Mouse (Mus musculus): ENCODE measurements around the gene Ltk. TPM values are rescaled to one million over a fixed set of nuclear protein-coding genes. Genes with fewer than 3 reads are reported as not detected.

The Ltk gene
- total RNA-seq (2014; rRNA removed): 5.8 and 8.5 TPM in 2 replicates
- 2.0 TPM in 2 replicates for polyA plus RNA-seq (2015; fragmentation: Nextera tagmentation; extraction: Ambion mirVana)

DNA sequence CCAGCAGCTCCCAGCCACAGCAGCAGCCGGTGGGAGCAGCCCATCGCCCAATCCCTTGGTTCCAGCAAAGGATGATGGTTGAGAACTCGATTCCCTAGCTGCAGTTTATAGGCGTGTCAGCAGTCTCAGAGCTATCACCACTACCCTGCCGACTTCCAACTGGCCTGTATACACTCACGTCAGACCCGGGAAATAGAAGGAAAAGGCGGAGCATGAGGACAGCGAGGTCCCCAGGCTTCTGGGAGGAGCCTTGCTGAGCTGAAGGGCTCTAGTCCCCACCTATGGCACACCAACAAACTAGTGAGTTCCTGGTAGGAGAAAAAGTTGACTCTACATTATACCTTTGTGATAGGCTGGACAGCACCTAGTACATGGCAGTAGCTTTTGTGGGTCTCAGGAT is at the start of gene Ltk:
TSS of gene Ltk (minus strand) at position 181 of the 400 bp plus-strand sequence.
- H3K4me1 ChIP-seq (ENCODE audit: insufficient read depth, low read length): peaks cover 4% of the 10 kb centered on the region; the same call in 1 of the 2 replicates
- DNase-seq (ENCODE audit: low spot score): no peak
- 26% methylated on average over 9 of the region's 9 CpGs for WGBS
- 0 out of 2 replicates have a peak, but pooled peaks cover 19% of the 10 kb centered on the region for H3K27me3 ChIP-seq (ENCODE audit: insufficient read depth, low read length)
- H3K4me2 ChIP-seq (ENCODE audit: low read depth, low read length): peak within 1 kb of the TSS; percentile 97; the same call in 1 of the 2 replicates
- peaks cover 19% of the 10 kb centered on the region for H3K36me3 ChIP-seq (ENCODE audit: insufficient read depth, low read length)
- H3K27ac ChIP-seq: no peak within 1 kb of the TSS
- H3K9me3 ChIP-seq (ENCODE audit: low read length): no peaks in the 10 kb centered on the region
- no peak within 1 kb of the TSS for H3K4me3 ChIP-seq (ENCODE audit: low read length)
- ATAC-seq: no peak
- no peak within 1 kb of the TSS for H3K9ac ChIP-seq (replicated peaks; ENCODE audit: low read length)
- no peak for TF ChIP-seq CTCF (IDR thresholded peaks at IDR 0.05; ENCODE audit: low read depth)

DNA sequence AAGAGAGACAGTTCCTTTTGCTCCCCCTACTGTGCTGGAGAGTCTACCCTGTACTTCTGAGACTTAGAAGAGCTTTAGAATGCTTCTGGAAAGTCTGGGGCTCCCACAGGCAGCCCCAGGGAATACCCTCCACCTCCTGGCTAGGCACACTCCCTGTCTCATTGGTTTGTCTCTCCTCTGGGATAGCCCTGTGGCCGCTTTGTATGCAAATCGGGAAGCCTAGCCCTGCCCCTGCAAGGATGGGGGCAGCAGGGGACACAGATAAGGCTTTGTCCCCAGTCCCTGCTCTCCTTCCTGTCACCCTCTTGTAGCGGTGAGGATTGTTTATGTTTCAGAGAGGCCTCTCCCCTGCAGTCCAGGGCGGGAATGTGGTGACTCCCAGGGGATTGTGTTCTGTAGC is 48.6 kb upstream of the Ltk start:
- no peak overlapping the region for H3K9ac ChIP-seq (replicated peaks; ENCODE audit: low read length)
- no peak overlapping the region for H3K4me2 ChIP-seq (ENCODE audit: low read depth, low read length)
- DNase-seq (ENCODE audit: low spot score) (no peak), ATAC-seq (no peak)
- peaks cover 5% of the 10 kb centered on the region for H3K4me1 ChIP-seq (ENCODE audit: insufficient read depth, low read length)
- H3K36me3 ChIP-seq (ENCODE audit: insufficient read depth, low read length): peaks cover 35% of the 10 kb centered on the region
- H3K27me3 ChIP-seq (ENCODE audit: insufficient read depth, low read length): no peaks in the 10 kb centered on the region
- no peaks in the 10 kb centered on the region for H3K9me3 ChIP-seq (ENCODE audit: low read length)
- no peak overlapping the region for H3K27ac ChIP-seq
- TF ChIP-seq CTCF (IDR thresholded peaks at IDR 0.05; ENCODE audit: low read depth): no peak
- no peak overlapping the region for H3K4me3 ChIP-seq (ENCODE audit: low read length)
- WGBS: 63% methylated on average over 4 of the region's 4 CpGs

- Histone ChIP-seq H3K9me3 (ENCODE audit: low read length) (no peaks in the 10 kb centered on the region), H3K9ac (replicated peaks; ENCODE audit: low read length) (no peak overlapping the region), H3K27ac (no peak overlapping the region), H3K4me2 (ENCODE audit: low read depth, low read length) (no peak overlapping the region), H3K36me3 (ENCODE audit: insufficient read depth, low read length) (peaks cover 35% of the 10 kb centered on the region), H3K4me1 (ENCODE audit: insufficient read depth, low read length) (peaks cover 6% of the 10 kb centered on the region), H3K4me3 (ENCODE audit: low read length) (no peak overlapping the region), H3K27me3 (ENCODE audit: insufficient read depth, low read length) (no peaks in the 10 kb centered on the region)
- WGBS: 38% methylated on average over 4 of the region's 4 CpGs
- TF ChIP-seq CTCF (IDR thresholded peaks at IDR 0.05; ENCODE audit: low read depth): no peak
- DNase-seq (ENCODE audit: low spot score) (no peak), ATAC-seq (no peak)
These were observed 48.2 kb upstream of the Ltk start for GRCm38 (mm10) chr2:119808438-119808837.

DNA sequence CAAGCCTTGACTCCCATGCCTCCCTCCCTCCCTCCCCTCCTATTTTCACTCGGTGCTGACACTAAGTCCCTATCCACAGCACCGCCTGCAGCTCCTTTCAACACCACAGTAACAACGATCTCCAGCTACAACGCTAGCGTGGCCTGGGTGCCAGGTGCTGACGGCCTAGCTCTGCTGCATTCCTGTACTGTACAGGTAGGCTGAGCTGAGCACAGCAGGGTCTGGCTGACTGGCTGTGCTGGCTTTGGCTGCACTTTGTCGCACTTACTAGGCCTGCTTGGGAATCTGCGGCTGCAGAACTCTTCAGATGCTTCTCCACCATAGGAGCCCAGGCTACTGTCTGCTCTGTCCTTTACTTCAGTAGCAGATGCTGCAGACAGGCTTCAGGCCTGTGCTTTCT is 45.3 kb upstream of the Ltk start:
- H3K4me1 ChIP-seq (ENCODE audit: insufficient read depth, low read length): peaks cover 23% of the 10 kb centered on the region
- no peak for DNase-seq (ENCODE audit: low spot score)
- H3K9ac ChIP-seq (replicated peaks; ENCODE audit: low read length): peak overlapping the region; percentile 35; the same call in 1 of the 2 replicates

DNA sequence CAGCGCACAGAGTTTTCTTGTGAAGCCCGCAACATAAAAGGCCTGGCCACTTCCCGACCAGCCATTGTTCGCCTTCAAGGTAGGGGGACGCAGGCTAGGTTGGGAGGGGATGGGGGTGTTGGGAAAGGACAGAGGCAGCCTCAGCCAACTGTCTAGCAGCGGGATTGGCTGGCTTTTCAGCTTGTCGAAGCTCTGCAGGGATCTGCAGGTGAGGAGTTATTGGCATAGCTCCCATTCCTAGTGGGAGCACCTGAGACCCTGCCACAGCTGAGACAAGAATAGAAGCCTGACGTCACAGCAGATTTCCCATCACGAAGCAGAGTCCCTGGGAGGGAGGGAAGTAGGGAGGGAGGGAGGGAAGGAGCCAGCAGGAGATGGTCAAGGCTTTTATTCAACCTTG is 44.5 kb upstream of the Ltk start:
- Histone ChIP-seq H3K27me3 (ENCODE audit: insufficient read depth, low read length) (no peaks in the 10 kb centered on the region), H3K9me3 (ENCODE audit: low read length) (no peaks in the 10 kb centered on the region), H3K4me2 (ENCODE audit: low read depth, low read length) (no peak overlapping the region), H3K9ac (replicated peaks; ENCODE audit: low read length) (no peak overlapping the region; the same call in 1 of the 2 replicates), H3K36me3 (ENCODE audit: insufficient read depth, low read length) (peaks cover 18% of the 10 kb centered on the region; the same call in 1 of the 2 replicates), H3K27ac (0 out of 2 replicates have a peak overlapping the region, but pooled peaks have one; percentile 54), H3K4me3 (ENCODE audit: low read length) (no peak overlapping the region), H3K4me1 (ENCODE audit: insufficient read depth, low read length) (peaks cover 23% of the 10 kb centered on the region)
- ATAC-seq: peak; percentile 51
- peak; percentile 78 for DNase-seq (ENCODE audit: low spot score)
- no peak for TF ChIP-seq CTCF (IDR thresholded peaks at IDR 0.05; ENCODE audit: low read depth)
- 25% methylated on average over 9 of the region's 9 CpGs for WGBS

More for the DNA sequence above, 45.3 kb upstream of the Ltk start:
- Histone ChIP-seq H3K4me2 (ENCODE audit: low read depth, low read length) (no peak overlapping the region), H3K27ac (0 out of 2 replicates have a peak overlapping the region, but pooled peaks have one; percentile 54), H3K4me3 (ENCODE audit: low read length) (no peak overlapping the region), H3K9me3 (ENCODE audit: low read length) (no peaks in the 10 kb centered on the region), H3K36me3 (ENCODE audit: insufficient read depth, low read length) (peaks cover 19% of the 10 kb centered on the region; the same call in 1 of the 2 replicates), H3K27me3 (ENCODE audit: insufficient read depth, low read length) (no peaks in the 10 kb centered on the region)
- TF ChIP-seq CTCF (IDR thresholded peaks at IDR 0.05; ENCODE audit: low read depth): no peak
- WGBS: 57% methylated on average over 8 of the region's 8 CpGs
- ATAC-seq: no peak

GRCm38 (mm10) chr2:119804275-119804628 is 44.0 kb upstream of the Ltk start:
- ATAC-seq (no peak), DNase-seq (ENCODE audit: low spot score) (no peak)
- Histone ChIP-seq H3K4me3 (ENCODE audit: low read length) (no peak overlapping the region), H3K4me2 (ENCODE audit: low read depth, low read length) (no peak overlapping the region), H3K27ac (no peak overlapping the region), H3K27me3 (ENCODE audit: insufficient read depth, low read length) (no peaks in the 10 kb centered on the region), H3K9me3 (ENCODE audit: low read length) (no peaks in the 10 kb centered on the region), H3K36me3 (ENCODE audit: insufficient read depth, low read length) (peaks cover 18% of the 10 kb centered on the region; the same call in 1 of the 2 replicates), H3K4me1 (ENCODE audit: insufficient read depth, low read length) (peaks cover 23% of the 10 kb centered on the region), H3K9ac (replicated peaks; ENCODE audit: low read length) (no peak overlapping the region)
- TF ChIP-seq CTCF (IDR thresholded peaks at IDR 0.05; ENCODE audit: low read depth): no peak
- WGBS: 37% methylated on average over 5 of the region's 5 CpGs

DNA sequence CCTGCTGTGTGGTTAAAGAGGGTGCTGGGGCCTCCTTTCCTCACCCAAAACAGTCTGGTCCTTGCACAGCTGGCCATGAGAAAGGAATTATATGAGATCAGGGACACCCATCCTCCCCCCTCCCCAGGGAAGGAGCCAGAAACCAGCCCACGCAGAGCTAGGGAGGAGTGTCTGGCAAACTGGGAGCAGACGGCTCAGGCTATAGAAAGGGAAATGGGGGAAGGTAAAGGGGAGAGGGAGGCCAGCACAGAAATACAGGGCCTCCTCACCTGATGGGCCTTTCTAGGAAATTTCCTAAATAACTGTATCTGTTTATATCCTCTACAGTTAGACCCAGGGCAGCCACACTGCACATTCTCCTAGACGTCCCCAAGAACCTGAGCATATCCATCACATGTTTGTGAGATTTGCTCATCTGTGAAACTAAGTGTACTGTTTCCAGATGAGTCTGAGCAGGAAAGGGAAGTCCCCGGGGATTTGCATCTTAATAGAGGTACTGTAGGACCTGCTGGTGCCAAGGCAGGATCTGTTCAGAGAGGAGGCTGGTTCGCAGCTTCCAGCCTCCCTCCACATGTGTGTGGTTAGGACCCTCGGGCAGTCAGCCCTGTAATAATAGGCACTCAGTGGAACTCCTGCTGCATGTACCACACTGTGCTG is 43.5 kb upstream of the Ltk start:
- Histone ChIP-seq H3K4me3 (ENCODE audit: low read length) (no peak overlapping the region), H3K27ac (no peak overlapping the region), H3K27me3 (ENCODE audit: insufficient read depth, low read length) (no peaks in the 10 kb centered on the region), H3K36me3 (ENCODE audit: insufficient read depth, low read length) (peaks cover 14% of the 10 kb centered on the region; the same call in 1 of the 2 replicates), H3K9ac (replicated peaks; ENCODE audit: low read length) (no peak overlapping the region), H3K4me1 (ENCODE audit: insufficient read depth, low read length) (peaks cover 23% of the 10 kb centered on the region), H3K4me2 (ENCODE audit: low read depth, low read length) (no peak overlapping the region), H3K9me3 (ENCODE audit: low read length) (no peaks in the 10 kb centered on the region)
- 16% methylated on average over 6 of the region's 6 CpGs for WGBS
- ATAC-seq (no peak), DNase-seq (ENCODE audit: low spot score) (peak; percentile 35)
- no peak for TF ChIP-seq CTCF (IDR thresholded peaks at IDR 0.05; ENCODE audit: low read depth)

Measured in hindbrain, postnatal 0 days (tissue).